Mouse (Mus musculus) neutrophil, adult 5-6 weeks (primary cell): ENCODE measurements around the gene Gm5168. TPM values are rescaled to one million over a fixed set of nuclear protein-coding genes. Genes with fewer than 3 reads are reported as not detected.
"Not testable (repeated sequence)": the region's sequence is repeated elsewhere in the genome, so short reads cannot be mapped to it uniquely, and the experiment has no call there.

Source experiments
- ATAC-seq: fragments of 151-379, 151-347 bp; 2 replicates; pipeline ENCODE4 v1.8.0; 2017; ENCODE audit warnings: mild to moderate bottlenecking, moderate TSS enrichment; ENCODE audit not compliant: insufficient number of reproducible peaks, poor library complexity, low FRiP score, severe bottlenecking; ENCODE audit errors: extremely low read depth
- total RNA-seq: library from RNA; stranded (forward); fragments of 200-1000 nt; gene quantifications from 2 replicates; pipeline ENCODE4 v1.2.3, GENCODE M21; 2017

Gm5168 gene
- total RNA-seq: 1.1 TPM in 1 of 2 replicates, not detected in the other

GRCm38 (mm10) chrX:26050941-26051340, at the start of gene Gm5168:
Gene Gm5168, minus strand, starts transcription at chrX:26051041.
- ATAC-seq: not testable (repeated sequence)

Other genes with a start within 250 kb of the Gm5168 start
- gene Gm2012, start 180.3 kb upstream of the Gm5168 start, total RNA-seq: not detected in 2 replicates